Mouse (Mus musculus) C3H10T1/2 (cell line): Measurements from ENCODE around the gene Taf1b. TPM values are rescaled to one million over a fixed set of nuclear protein-coding genes. Genes with fewer than 3 reads are reported as not detected.

ENCODE experiments used
- polyA plus RNA-seq, 2 experiments: library from polyadenylated mRNA; unstranded; fragments of >200 nt; fragmentation: generic; extraction: Trizol; gene quantifications; one replicate each; pipeline ENCODE4 v1.2.1; 2012; ENCODE audit warnings: missing spikeins in 2 of 2

Gene Taf1b
- polyA plus RNA-seq: 10 to 100 TPM in 1 of 2 experiments, 1 to 10 TPM in 1; 4.4 to 13.8 TPM

DNA sequence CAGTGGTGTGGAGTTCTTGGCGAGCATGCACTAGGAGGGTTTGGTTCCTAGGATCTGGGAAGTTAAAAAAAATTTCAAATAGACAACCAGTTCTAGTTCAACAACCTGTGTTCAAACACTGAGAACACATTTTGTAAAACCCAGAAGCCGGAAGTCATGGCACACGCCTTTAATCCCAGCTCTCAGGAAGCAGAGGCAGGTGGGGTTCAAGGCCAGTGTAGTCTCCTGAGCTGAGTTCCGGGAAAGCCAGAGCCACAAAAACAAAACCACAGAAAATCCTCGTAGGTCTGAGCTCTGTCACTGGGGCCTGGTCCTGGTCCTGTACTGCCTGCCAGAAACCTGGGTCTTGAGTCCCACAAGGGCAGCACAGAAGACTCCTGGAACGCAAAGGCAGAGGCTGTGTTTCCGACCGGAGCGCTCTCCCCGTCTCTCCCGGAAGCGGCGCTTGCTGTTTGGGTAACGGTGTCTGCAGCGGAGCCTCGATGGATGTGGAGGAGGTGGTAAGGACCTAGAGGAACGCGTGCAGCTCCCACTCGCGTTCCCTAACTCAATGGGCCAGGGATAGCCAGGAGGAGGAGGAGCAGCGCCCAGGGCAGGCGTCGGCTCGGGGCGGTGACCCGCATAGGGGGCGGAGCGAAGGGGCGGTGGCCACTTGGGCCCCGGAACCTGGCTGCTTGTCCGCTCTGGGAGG, at the start of gene Taf1b:
Gene Taf1b (plus strand): TSS at position 210 of the 691 bp plus-strand sequence.

DNA sequence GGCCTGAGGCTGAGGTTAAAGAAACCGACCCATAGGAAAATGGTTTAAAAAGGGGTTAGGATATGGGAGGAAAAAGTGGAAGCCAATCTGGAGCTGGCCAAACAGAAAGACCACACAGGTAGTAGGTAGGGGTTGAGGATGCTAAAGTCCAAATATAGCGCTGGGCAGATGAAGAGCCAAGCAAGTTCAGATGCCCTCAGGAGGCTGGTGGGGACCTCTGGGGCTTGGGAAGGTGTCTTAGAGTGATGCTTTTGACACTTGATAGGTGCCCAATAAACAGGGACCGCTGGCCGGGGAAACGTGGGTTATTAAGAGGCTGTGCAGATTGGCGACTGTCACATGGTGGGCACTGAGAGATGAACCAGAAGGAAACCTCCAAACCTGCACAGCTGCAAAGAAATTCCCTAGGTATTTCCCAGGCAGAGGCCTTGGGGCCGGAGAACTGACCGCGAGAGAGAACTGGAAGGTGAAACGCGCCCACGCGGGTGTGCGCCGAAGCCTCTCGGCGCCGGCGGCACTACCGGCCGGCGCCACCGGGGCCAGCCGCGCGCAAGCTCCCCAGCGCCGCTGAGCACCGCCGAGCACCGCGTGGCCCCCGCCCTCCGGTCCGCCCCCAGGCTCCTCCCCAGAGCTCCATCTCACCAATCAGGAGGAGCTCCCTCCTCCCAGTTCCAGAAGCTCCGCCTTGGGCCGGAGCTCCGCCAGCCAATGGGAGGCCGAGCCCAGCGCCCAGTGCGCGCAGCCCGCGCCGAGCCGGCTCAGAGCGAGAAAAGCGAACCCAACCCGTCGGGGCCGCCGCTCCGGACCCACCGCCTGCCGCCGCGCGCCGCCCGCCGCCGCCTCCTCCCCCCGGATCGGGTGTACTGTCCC, 73.6 kb downstream of the Taf1b start, which contains the start of gene Grhl1:
Gene Grhl1 (plus strand): TSS at position 761 of the 870 bp plus-strand sequence.

Other genes starting within 250 kb of the Taf1b start
- gene Grhl1, start 73.9 kb downstream of the Taf1b start, polyA plus RNA-seq: under 1 TPM; 0.05 to 0.08 TPM
- 1 to 10 TPM in 1 of 2 experiments, under 1 TPM in 1; 0.27 to 2.1 TPM for gene Klf11, start 152.9 kb downstream of the Taf1b start, polyA plus RNA-seq
- gene Cys1, start 183.5 kb downstream of the Taf1b start, polyA plus RNA-seq: under 1 TPM in 1 of 2 experiments, not detected in 1; 0.32 TPM
- 10 to 100 TPM; 15.7 to 28.1 TPM for gene Rrm2, start 209.9 kb downstream of the Taf1b start, polyA plus RNA-seq